Mouse (Mus musculus): ENCODE data around the gene Olfr1337. TPM values are rescaled to one million over a fixed set of nuclear protein-coding genes. Genes with fewer than 3 reads are reported as not detected.

Olfr1337 gene
- polyA plus RNA-seq, 1 experiment = not detected

DNA sequence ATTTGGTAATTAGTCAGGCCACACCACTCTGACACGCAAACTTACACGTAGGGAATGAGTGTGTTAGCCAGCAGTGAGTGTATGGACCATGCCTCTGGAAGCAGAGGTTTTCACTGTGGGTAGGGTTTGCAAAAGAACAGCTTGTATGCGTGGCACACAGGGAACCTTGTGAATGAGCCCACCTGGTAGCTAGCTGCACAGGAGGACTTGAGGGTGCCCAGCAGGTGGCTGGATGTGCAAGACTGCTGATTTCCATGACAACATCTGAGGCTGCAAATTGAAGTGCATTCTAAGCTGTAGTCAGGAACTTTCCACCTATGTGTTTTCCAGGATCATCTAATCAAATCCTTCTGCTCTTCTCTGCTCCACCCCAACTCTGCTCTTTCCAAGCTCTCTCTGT is 42.8 kb downstream of the Olfr1337 start:
- no peak for DNase-seq
- Histone ChIP-seq H3K27me3 (replicated peaks; ENCODE audit: control insufficient read depth, insufficient read depth, low read length) (no peaks in the 10 kb centered on the region; the same call in 1 of the 2 replicates), H3K4me3 (ENCODE audit: insufficient read depth, low read depth, low read length) (no peak overlapping the region), H3K36me3 (ENCODE audit: control insufficient read depth, insufficient read depth, low read length) (no peaks in the 10 kb centered on the region), H3K27ac (ENCODE audit: insufficient read depth, low read depth, low read length) (no peak overlapping the region), H3K4me1 (ENCODE audit: control insufficient read depth, insufficient read depth, low read length) (no peaks in the 10 kb centered on the region)
- 61% methylated on average over 3 of the region's 3 CpGs for WGBS
- TF ChIP-seq CTCF (conservative IDR thresholded peaks at IDR 0.05; ENCODE audit: insufficient read depth, insufficient read length, low read depth, low read length) = no peak
- TF ChIP-seq POLR2A (IDR thresholded peaks at IDR 0.05; ENCODE audit: low read depth, low read length) = no peak

DNA sequence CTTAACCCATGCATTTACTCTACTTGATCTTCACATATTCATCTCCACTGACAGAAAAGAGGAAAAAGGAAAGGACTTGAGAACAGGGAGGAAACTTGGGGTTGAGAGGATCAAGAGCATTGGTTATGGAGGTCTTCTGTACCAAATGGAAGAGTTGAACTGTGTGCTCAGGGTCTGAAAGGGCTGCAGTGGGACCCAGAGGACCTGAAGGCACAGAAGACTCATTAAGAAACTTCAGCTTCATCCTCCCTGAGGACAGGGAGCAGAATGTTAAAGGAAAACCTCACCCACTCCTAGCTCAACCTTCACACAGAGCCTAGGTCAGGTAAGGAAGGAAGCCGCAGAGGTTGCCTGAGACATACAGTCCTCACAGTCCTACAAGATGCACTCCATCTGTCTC is 50.5 kb downstream of the Olfr1337 start, which contains the start of gene Olfr1339:
TSS of gene Olfr1339 (plus strand) at position 301 of the 400 bp plus-strand sequence.
- Histone ChIP-seq H3K27me3 (replicated peaks; ENCODE audit: control insufficient read depth, insufficient read depth, low read length) (no peaks in the 10 kb centered on the region), H3K4me3 (ENCODE audit: insufficient read depth, low read depth, low read length) (no peak within 1 kb of the TSS), H3K36me3 (ENCODE audit: control insufficient read depth, insufficient read depth, low read length) (no peaks in the 10 kb centered on the region), H3K27ac (ENCODE audit: insufficient read depth, low read depth, low read length) (no peak within 1 kb of the TSS), H3K4me1 (ENCODE audit: control insufficient read depth, insufficient read depth, low read length) (no peaks in the 10 kb centered on the region)
- TF ChIP-seq CTCF (conservative IDR thresholded peaks at IDR 0.05; ENCODE audit: insufficient read depth, insufficient read length, low read depth, low read length) (no peak), POLR2A (IDR thresholded peaks at IDR 0.05; ENCODE audit: low read depth, low read length) (no peak)
- WGBS = 95% methylated on average over 1 of the region's 1 CpGs
- DNase-seq = no peak

Other genes starting within 250 kb of the Olfr1337 start
- 30.3 and 44.7 TPM in 2 replicates for gene Tmem125, start 238.5 kb downstream of the Olfr1337 start, polyA plus RNA-seq (2012; rRNA removed)
- gene Cfap57, start 161.8 kb downstream of the Olfr1337 start, polyA plus RNA-seq (2012; rRNA removed) = 0.06 and 0.08 TPM in 2 replicates
- 24.0 and 29.4 TPM in 2 replicates for gene Ebna1bp2, start 161.8 kb downstream of the Olfr1337 start, polyA plus RNA-seq (2012; rRNA removed)
- not detected in 2 replicates for gene Olfr62, start 123.6 kb downstream of the Olfr1337 start, polyA plus RNA-seq (2012; rRNA removed)
- gene Olfr1342, start 89.8 kb downstream of the Olfr1337 start, polyA plus RNA-seq (2012; rRNA removed) = not detected in 2 replicates
- gene Olfr1341, start 79.1 kb downstream of the Olfr1337 start, polyA plus RNA-seq (2012; rRNA removed) = not detected in 2 replicates
- not detected in 2 replicates for gene Olfr1340, start 62.4 kb downstream of the Olfr1337 start, polyA plus RNA-seq (2012; rRNA removed)
- not detected in 2 replicates for gene Olfr1339, start 50.4 kb downstream of the Olfr1337 start, polyA plus RNA-seq (2012; rRNA removed)
- gene Olfr1338, start 23.8 kb downstream of the Olfr1337 start, polyA plus RNA-seq (2012; rRNA removed) = not detected in 2 replicates
- gene Olfr1335, start 27.4 kb upstream of the Olfr1337 start, polyA plus RNA-seq (2012; rRNA removed) = not detected in 2 replicates
- gene Olfr1333, start 53.7 kb upstream of the Olfr1337 start, polyA plus RNA-seq (2012; rRNA removed) = not detected in 2 replicates
- not detected in 2 replicates for gene Olfr1331, start 82.1 kb upstream of the Olfr1337 start, polyA plus RNA-seq (2012; rRNA removed)
- gene Olfr1330, start 106.0 kb upstream of the Olfr1337 start, polyA plus RNA-seq (2012; rRNA removed) = not detected in 2 replicates
- gene Olfr1329, start 134.9 kb upstream of the Olfr1337 start, polyA plus RNA-seq (2012; rRNA removed) = not detected in 2 replicates
- not detected in 2 replicates for gene Olfr1328, start 156.0 kb upstream of the Olfr1337 start, polyA plus RNA-seq (2012; rRNA removed)
- gene Lao1, start 179.0 kb upstream of the Olfr1337 start, polyA plus RNA-seq (2012; rRNA removed) = not detected in 2 replicates

All from kidney, adult 2 months (tissue).